Mouse (Mus musculus): ENCODE data around the gene Dhx15. TPM values are rescaled to one million over a fixed set of nuclear protein-coding genes. Genes with fewer than 3 reads are reported as not detected.

Gene Dhx15
- polyA plus RNA-seq, 1 experiment from 2014 or later: 73.4 TPM

GRCm38 (mm10) chr5:52141936-52142335, 48.4 kb downstream of the Dhx15 start:
- H3K27ac ChIP-seq: no peak overlapping the region
- peaks cover 10% of the 10 kb centered on the region; the same call in 1 of the 2 replicates for H3K36me3 ChIP-seq
- H3K4me3 ChIP-seq: no peak overlapping the region
- no peaks in the 10 kb centered on the region for H3K27me3 ChIP-seq
- no peaks in the 10 kb centered on the region for H3K9me3 ChIP-seq (replicated peaks)
- ATAC-seq (replicated peaks; ENCODE audit: insufficient number of reproducible peaks, insufficient read depth, low FRiP score, low read depth): no peak
- H3K4me1 ChIP-seq (replicated peaks): no peaks in the 10 kb centered on the region
- H3K9ac ChIP-seq: no peak overlapping the region
- H3K4me2 ChIP-seq: no peak overlapping the region
- 83% methylated on average over 9 of the region's 9 CpGs for WGBS

- no peak overlapping the region for H3K4me3 ChIP-seq
- peaks cover 4% of the 10 kb centered on the region; the same call in 1 of the 2 replicates for H3K36me3 ChIP-seq
- WGBS: 81% methylated on average over 6 of the region's 6 CpGs
- H3K9me3 ChIP-seq (replicated peaks): no peaks in the 10 kb centered on the region
- no peak overlapping the region for H3K27ac ChIP-seq
- no peak overlapping the region for H3K9ac ChIP-seq
- H3K4me1 ChIP-seq (replicated peaks): no peaks in the 10 kb centered on the region
- no peaks in the 10 kb centered on the region for H3K27me3 ChIP-seq
- ATAC-seq (replicated peaks; ENCODE audit: insufficient number of reproducible peaks, insufficient read depth, low FRiP score, low read depth): no peak
- H3K4me2 ChIP-seq: no peak overlapping the region
Measured at GRCm38 (mm10) chr5:52138819-52139218, 51.5 kb downstream of the Dhx15 start.

GRCm38 (mm10) chr5:52138134-52138533, 52.2 kb downstream of the Dhx15 start:
- Histone ChIP-seq H3K4me3 (no peak overlapping the region), H3K9me3 (replicated peaks) (no peaks in the 10 kb centered on the region), H3K27me3 (no peaks in the 10 kb centered on the region), H3K27ac (no peak overlapping the region), H3K36me3 (peaks cover 3% of the 10 kb centered on the region; the same call in 1 of the 2 replicates), H3K9ac (no peak overlapping the region), H3K4me1 (replicated peaks) (no peaks in the 10 kb centered on the region), H3K4me2 (no peak overlapping the region)
- 85% methylated on average over 11 of the region's 11 CpGs for WGBS
- ATAC-seq (replicated peaks; ENCODE audit: insufficient number of reproducible peaks, insufficient read depth, low FRiP score, low read depth): no peak

GRCm38 (mm10) chr5:52135460-52136141, 54.7 kb downstream of the Dhx15 start:
- ATAC-seq (replicated peaks; ENCODE audit: insufficient number of reproducible peaks, insufficient read depth, low FRiP score, low read depth): no peak
- 56% methylated on average over 16 of the region's 16 CpGs for WGBS
- Histone ChIP-seq H3K27ac (no peak overlapping the region), H3K9ac (no peak overlapping the region), H3K27me3 (no peaks in the 10 kb centered on the region), H3K4me3 (no peak overlapping the region), H3K4me1 (replicated peaks) (no peaks in the 10 kb centered on the region), H3K36me3 (peaks cover 3% of the 10 kb centered on the region; the same call in 1 of the 2 replicates), H3K4me2 (no peak overlapping the region), H3K9me3 (replicated peaks) (no peaks in the 10 kb centered on the region; the same call in 1 of the 2 replicates)

- no peaks in the 10 kb centered on the region; the same call in 1 of the 2 replicates for H3K36me3 ChIP-seq
- no peak overlapping the region for H3K4me2 ChIP-seq
- no peak for ATAC-seq (replicated peaks; ENCODE audit: insufficient number of reproducible peaks, insufficient read depth, low FRiP score, low read depth)
- 87% methylated on average over 7 of the region's 7 CpGs for WGBS
- no peaks in the 10 kb centered on the region; the same call in 1 of the 2 replicates for H3K9me3 ChIP-seq (replicated peaks)
- no peaks in the 10 kb centered on the region for H3K4me1 ChIP-seq (replicated peaks)
- H3K27me3 ChIP-seq: no peaks in the 10 kb centered on the region
- no peak overlapping the region for H3K9ac ChIP-seq
- no peak overlapping the region for H3K27ac ChIP-seq
- no peak overlapping the region for H3K4me3 ChIP-seq
Measured at GRCm38 (mm10) chr5:52132840-52133239, 57.5 kb downstream of the Dhx15 start.

- H3K9ac ChIP-seq: no peak overlapping the region
- no peaks in the 10 kb centered on the region for H3K4me1 ChIP-seq (replicated peaks)
- H3K4me3 ChIP-seq: no peak overlapping the region
- H3K27ac ChIP-seq: no peak overlapping the region
- H3K9me3 ChIP-seq (replicated peaks): no peaks in the 10 kb centered on the region; the same call in 1 of the 2 replicates
- WGBS: 20% methylated on average over 9 of the region's 9 CpGs
- no peaks in the 10 kb centered on the region for H3K27me3 ChIP-seq
- no peak for ATAC-seq (replicated peaks; ENCODE audit: insufficient number of reproducible peaks, insufficient read depth, low FRiP score, low read depth)
- H3K4me2 ChIP-seq: no peak overlapping the region
- no peaks in the 10 kb centered on the region for H3K36me3 ChIP-seq
Measured at GRCm38 (mm10) chr5:52132092-52132491, 58.2 kb downstream of the Dhx15 start.

GRCm38 (mm10) chr5:52131389-52131788, 58.9 kb downstream of the Dhx15 start:
- WGBS: 89% methylated on average over 13 of the region's 13 CpGs

GRCm38 (mm10) chr5:52130496-52130895, 59.8 kb downstream of the Dhx15 start:
- H3K27me3 ChIP-seq: no peaks in the 10 kb centered on the region
- ATAC-seq (replicated peaks; ENCODE audit: insufficient number of reproducible peaks, insufficient read depth, low FRiP score, low read depth): no peak

More at GRCm38 (mm10) chr5:52131389-52131788, 58.9 kb downstream of the Dhx15 start:
- no peak for ATAC-seq (replicated peaks; ENCODE audit: insufficient number of reproducible peaks, insufficient read depth, low FRiP score, low read depth)
- Histone ChIP-seq H3K36me3 (no peaks in the 10 kb centered on the region), H3K4me2 (no peak overlapping the region), H3K9ac (no peak overlapping the region), H3K27ac (no peak overlapping the region), H3K27me3 (no peaks in the 10 kb centered on the region), H3K4me3 (no peak overlapping the region), H3K9me3 (replicated peaks) (no peaks in the 10 kb centered on the region; the same call in 1 of the 2 replicates), H3K4me1 (replicated peaks) (no peaks in the 10 kb centered on the region)

GRCm38 (mm10) chr5:52126263-52126662, 64.1 kb downstream of the Dhx15 start:
- WGBS: 67% methylated on average over 7 of the region's 7 CpGs
- Histone ChIP-seq H3K36me3 (no peaks in the 10 kb centered on the region), H3K4me3 (no peak overlapping the region), H3K27me3 (no peaks in the 10 kb centered on the region), H3K27ac (no peak overlapping the region), H3K9ac (no peak overlapping the region), H3K4me1 (replicated peaks) (no peaks in the 10 kb centered on the region), H3K4me2 (no peak overlapping the region), H3K9me3 (replicated peaks) (no peaks in the 10 kb centered on the region)
- ATAC-seq (replicated peaks; ENCODE audit: insufficient number of reproducible peaks, insufficient read depth, low FRiP score, low read depth): no peak

More at GRCm38 (mm10) chr5:52130496-52130895, 59.8 kb downstream of the Dhx15 start:
- H3K4me3 ChIP-seq: no peak overlapping the region
- H3K36me3 ChIP-seq: no peaks in the 10 kb centered on the region
- no peaks in the 10 kb centered on the region for H3K4me1 ChIP-seq (replicated peaks)
- no peak overlapping the region for H3K9ac ChIP-seq
- no peaks in the 10 kb centered on the region; the same call in 1 of the 2 replicates for H3K9me3 ChIP-seq (replicated peaks)
- WGBS: 67% methylated on average over 1 of the region's 1 CpGs
- no peak overlapping the region for H3K4me2 ChIP-seq
- H3K27ac ChIP-seq: no peak overlapping the region

- ATAC-seq (replicated peaks; ENCODE audit: insufficient number of reproducible peaks, insufficient read depth, low FRiP score, low read depth): no peak
- Histone ChIP-seq H3K27ac (no peak overlapping the region), H3K4me3 (no peak overlapping the region), H3K36me3 (no peaks in the 10 kb centered on the region), H3K4me2 (no peak overlapping the region), H3K9ac (no peak overlapping the region), H3K9me3 (replicated peaks) (no peaks in the 10 kb centered on the region), H3K27me3 (no peaks in the 10 kb centered on the region), H3K4me1 (replicated peaks) (no peaks in the 10 kb centered on the region)
- WGBS: 74% methylated on average over 8 of the region's 8 CpGs
Measured at GRCm38 (mm10) chr5:52125854-52126253, 64.5 kb downstream of the Dhx15 start.

GRCm38 (mm10) chr5:52122146-52122545, 68.2 kb downstream of the Dhx15 start:
- ATAC-seq (replicated peaks; ENCODE audit: insufficient number of reproducible peaks, insufficient read depth, low FRiP score, low read depth): no peak
- H3K27me3 ChIP-seq: no peaks in the 10 kb centered on the region
- no peaks in the 10 kb centered on the region for H3K4me1 ChIP-seq (replicated peaks)
- no peaks in the 10 kb centered on the region for H3K36me3 ChIP-seq
- H3K4me2 ChIP-seq: no peak overlapping the region
- H3K9ac ChIP-seq: no peak overlapping the region
- 82% methylated on average over 6 of the region's 6 CpGs for WGBS
- no peak overlapping the region for H3K27ac ChIP-seq
- H3K4me3 ChIP-seq: no peak overlapping the region
- no peaks in the 10 kb centered on the region for H3K9me3 ChIP-seq (replicated peaks)

GRCm38 (mm10) chr5:52119822-52120221, 70.5 kb downstream of the Dhx15 start:
- Histone ChIP-seq H3K4me3 (no peak overlapping the region), H3K4me1 (replicated peaks) (peaks cover 11% of the 10 kb centered on the region), H3K36me3 (no peaks in the 10 kb centered on the region), H3K27me3 (peaks cover 11% of the 10 kb centered on the region; the same call in 1 of the 2 replicates), H3K9me3 (replicated peaks) (no peaks in the 10 kb centered on the region), H3K27ac (no peak overlapping the region), H3K4me2 (no peak overlapping the region), H3K9ac (no peak overlapping the region)
- 63% methylated on average over 2 of the region's 2 CpGs for WGBS
- no peak for ATAC-seq (replicated peaks; ENCODE audit: insufficient number of reproducible peaks, insufficient read depth, low FRiP score, low read depth)

Data from heart, embryonic 15.5 days (tissue).